Mouse (Mus musculus) bone marrow macrophage, adult 2 months (primary cell): ENCODE measurements around the gene Mmd. TPM values are rescaled to one million over a fixed set of nuclear protein-coding genes. Genes with fewer than 3 reads are reported as not detected.

Source experiments
- H3K27ac ChIP-seq: 2 replicates; pipeline ENCODE4 v1.5.1; 2012; ENCODE audit warnings: low read depth, low read length; ENCODE audit not compliant: insufficient read depth
- H3K4me1 ChIP-seq: 2 replicates; pipeline ENCODE4 v1.6.1; 2012; ENCODE audit warnings: low read length; ENCODE audit not compliant: control insufficient read depth, insufficient read depth
- H3K4me3 ChIP-seq: 2 replicates; pipeline ENCODE4 v1.5.1; 2012; ENCODE audit warnings: mild to moderate bottlenecking, low read length, moderate library complexity; ENCODE audit not compliant: insufficient read depth
- CTCF ChIP-seq: IDR thresholded peaks from 2 replicates; pipeline ENCODE4 v1.5.1; 2012; ENCODE audit warnings: low read depth, mild to moderate bottlenecking, low read length, moderate library complexity
- POLR2A ChIP-seq: IDR thresholded peaks from 2 replicates; pipeline ENCODE4 v1.6.1; 2012; ENCODE audit warnings: mild to moderate bottlenecking, low read depth, low read length, borderline replicate concordance
- polyA plus RNA-seq: library from polyadenylated mRNA; stranded (reverse); fragments of >200 nt; gene quantifications from 2 replicates; pipeline ENCODE4 v1.2.4, GENCODE M21; 2012; ENCODE audit not compliant: missing spikeins, insufficient read depth, insufficient read length

Mmd gene
- polyA plus RNA-seq, 1 experiment, result 50.0 TPM

GRCm38 (mm10) chr11:90230671-90231070 is 18.6 kb upstream of the Mmd start:
- H3K4me3 ChIP-seq, result no peak overlapping the region
- no peak overlapping the region for H3K27ac ChIP-seq
- H3K4me1 ChIP-seq, result peaks cover 69% of the 10 kb centered on the region
- TF ChIP-seq CTCF, result no peak
- TF ChIP-seq POLR2A, result no peak

- Histone ChIP-seq H3K4me3 (no peak overlapping the region), H3K4me1 (peaks cover 67% of the 10 kb centered on the region), H3K27ac (no peak overlapping the region)
- TF ChIP-seq CTCF (no peak), POLR2A (no peak)
These were observed 17.6 kb upstream of the Mmd start for GRCm38 (mm10) chr11:90231631-90232030.

GRCm38 (mm10) chr11:90232685-90233084 is 16.6 kb upstream of the Mmd start:
- Histone ChIP-seq H3K27ac (no peak overlapping the region), H3K4me3 (no peak overlapping the region), H3K4me1 (peaks cover 60% of the 10 kb centered on the region)
- TF ChIP-seq CTCF (no peak), POLR2A (no peak)

- no peak overlapping the region for H3K4me3 ChIP-seq
- TF ChIP-seq POLR2A (no peak), CTCF (no peak)
- H3K27ac ChIP-seq, result peak overlapping the region; percentile 62
- peaks cover 42% of the 10 kb centered on the region for H3K4me1 ChIP-seq
These were observed 14.0 kb upstream of the Mmd start for GRCm38 (mm10) chr11:90235221-90235620.

- TF ChIP-seq CTCF, result no peak
- TF ChIP-seq POLR2A, result no peak
- H3K27ac ChIP-seq, result no peak overlapping the region
- no peak overlapping the region for H3K4me3 ChIP-seq
- peaks cover 50% of the 10 kb centered on the region for H3K4me1 ChIP-seq
These were observed 11.6 kb upstream of the Mmd start for GRCm38 (mm10) chr11:90237616-90238015.

GRCm38 (mm10) chr11:90238657-90239056 is 10.6 kb upstream of the Mmd start:
- no peak for TF ChIP-seq CTCF
- no peak for TF ChIP-seq POLR2A
- Histone ChIP-seq H3K4me1 (peaks cover 45% of the 10 kb centered on the region), H3K4me3 (no peak overlapping the region), H3K27ac (no peak overlapping the region)

GRCm38 (mm10) chr11:90240652-90241330 is 8.5 kb upstream of the Mmd start:
- H3K4me3 ChIP-seq, result no peak overlapping the region
- peaks cover 42% of the 10 kb centered on the region for H3K4me1 ChIP-seq
- no peak for TF ChIP-seq POLR2A
- TF ChIP-seq CTCF, result no peak
- H3K27ac ChIP-seq, result peak overlapping the region; percentile 56

- no peak for TF ChIP-seq POLR2A
These were observed 7.4 kb upstream of the Mmd start for GRCm38 (mm10) chr11:90241874-90242273.

GRCm38 (mm10) chr11:90243300-90243699 is 6.0 kb upstream of the Mmd start:
- H3K27ac ChIP-seq, result no peak overlapping the region
- peaks cover 50% of the 10 kb centered on the region for H3K4me1 ChIP-seq
- H3K4me3 ChIP-seq, result no peak overlapping the region
- TF ChIP-seq CTCF, result no peak
- TF ChIP-seq POLR2A, result no peak

More at GRCm38 (mm10) chr11:90241874-90242273, 7.4 kb upstream of the Mmd start:
- Histone ChIP-seq H3K27ac (peak overlapping the region; percentile 56), H3K4me1 (peaks cover 45% of the 10 kb centered on the region), H3K4me3 (no peak overlapping the region)

- Histone ChIP-seq H3K4me3 (no peak overlapping the region), H3K27ac (peak overlapping the region; percentile 27)
These were observed 3.6 kb upstream of the Mmd start for GRCm38 (mm10) chr11:90245630-90246029.

GRCm38 (mm10) chr11:90246676-90247075 is 2.6 kb upstream of the Mmd start:
- Histone ChIP-seq H3K4me3 (no peak overlapping the region), H3K27ac (no peak overlapping the region), H3K4me1 (peaks cover 45% of the 10 kb centered on the region)
- no peak for TF ChIP-seq CTCF
- no peak for TF ChIP-seq POLR2A

More at GRCm38 (mm10) chr11:90245630-90246029, 3.6 kb upstream of the Mmd start:
- H3K4me1 ChIP-seq, result peaks cover 49% of the 10 kb centered on the region
- TF ChIP-seq CTCF, result no peak
- TF ChIP-seq POLR2A, result no peak
